Mouse (Mus musculus) bone marrow, adult 2 months (tissue): ENCODE results near the gene Daglb.

Experiments used
- CTCF ChIP-seq: fragments of 200-500 bp; IDR thresholded peaks from 2 replicates; pipeline ENCODE4 v1.5.1; 2011; ENCODE audit warnings: low read length, control low read depth; ENCODE audit not compliant: control insufficient read depth, insufficient read depth
- POLR2A ChIP-seq: fragments of 200-500 bp; IDR thresholded peaks from 2 replicates; pipeline ENCODE4 v1.6.1; 2011; ENCODE audit warnings: low read depth, mild to moderate bottlenecking, control low read depth, low read length, borderline replicate concordance; ENCODE audit not compliant: control insufficient read depth

- no peak for TF ChIP-seq CTCF
- TF ChIP-seq POLR2A = no peak
Measured at GRCm38 (mm10) chr5:143421484-143421883, 42.9 kb upstream of the Daglb start.
